Mouse (Mus musculus) urinary bladder, postnatal 10 days (tissue): ENCODE measurements around the gene Nebl.

Experiments used
- DNase-seq: peaks from one replicate; pipeline ENCODE4 v3.0.0; 2022; ENCODE audit warnings: low spot score

The Nebl gene

GRCm38 (mm10) chr2:17515686-17516085 is 215.6 kb downstream of the Nebl start:
- DNase-seq, result no peak

- no peak for DNase-seq
These were observed 216.5 kb downstream of the Nebl start for GRCm38 (mm10) chr2:17514765-17515164.

- no peak for DNase-seq
These were observed 221.3 kb downstream of the Nebl start for GRCm38 (mm10) chr2:17509942-17510341.

GRCm38 (mm10) chr2:17507362-17507761 is 223.9 kb downstream of the Nebl start:
- no peak for DNase-seq

GRCm38 (mm10) chr2:17504115-17504774 is 227.0 kb downstream of the Nebl start:
- DNase-seq, result no peak

GRCm38 (mm10) chr2:17501075-17501474 is 230.2 kb downstream of the Nebl start:
- no peak for DNase-seq

- DNase-seq, result no peak
These were observed 265.6 kb downstream of the Nebl start for GRCm38 (mm10) chr2:17465517-17466174.

GRCm38 (mm10) chr2:17460434-17460833 is 270.8 kb downstream of the Nebl start:
- no peak for DNase-seq

- DNase-seq, result no peak
These were observed 277.6 kb downstream of the Nebl start for GRCm38 (mm10) chr2:17453676-17454075.

- DNase-seq, result no peak
These were observed 282.9 kb downstream of the Nebl start for GRCm38 (mm10) chr2:17448341-17448740.

- no peak for DNase-seq
These were observed 287.7 kb downstream of the Nebl start for GRCm38 (mm10) chr2:17443581-17443980.

- DNase-seq, result no peak
These were observed 292.9 kb downstream of the Nebl start for GRCm38 (mm10) chr2:17438317-17438716.

- no peak for DNase-seq
These were observed 294.4 kb downstream of the Nebl start for GRCm38 (mm10) chr2:17436739-17437440.

- DNase-seq, result no peak
These were observed 296.0 kb downstream of the Nebl start for GRCm38 (mm10) chr2:17435217-17435616.

- DNase-seq, result no peak
These were observed 302.2 kb downstream of the Nebl start for GRCm38 (mm10) chr2:17429028-17429427.

- no peak for DNase-seq
These were observed 303.1 kb downstream of the Nebl start for GRCm38 (mm10) chr2:17428156-17428555.

- DNase-seq, result no peak
These were observed 308.3 kb downstream of the Nebl start for GRCm38 (mm10) chr2:17422967-17423366.

GRCm38 (mm10) chr2:17415347-17415746 is 315.9 kb downstream of the Nebl start:
- DNase-seq, result no peak

GRCm38 (mm10) chr2:17414324-17414723 is 316.9 kb downstream of the Nebl start:
- no peak for DNase-seq

GRCm38 (mm10) chr2:17413496-17414268 is 317.6 kb downstream of the Nebl start:
- DNase-seq, result no peak

- no peak for DNase-seq
These were observed 322.0 kb downstream of the Nebl start for GRCm38 (mm10) chr2:17409276-17409675.

GRCm38 (mm10) chr2:17405899-17406531 is 325.2 kb downstream of the Nebl start:
- no peak for DNase-seq
